Mouse (Mus musculus) gastrocnemius, postnatal 25 days (tissue): Measurements from ENCODE around the gene Vmn2r93. TPM values are rescaled to one million over a fixed set of nuclear protein-coding genes. Genes with fewer than 3 reads are reported as not detected.

ENCODE experiments used
- DNase-seq: peaks from one replicate; pipeline ENCODE4 v3.0.0; 2022
- long read RNA-seq, 2 experiments: library from polyadenylated mRNA; stranded (forward); transcript quantifications; one replicate each; pipeline ENCODE4 v2.0.0; 2021
- total RNA-seq, 2 experiments: library from RNA; stranded (reverse); gene quantifications; 1 replicate in 1 of 2; 2 replicates in 1 of 2; pipeline ENCODE4 v1.2.3; 2021

Vmn2r93 gene
- total RNA-seq = not detected
- long read RNA-seq, experiment 1 = 0 reads
- long read RNA-seq, experiment 2 = 0 reads

DNA sequence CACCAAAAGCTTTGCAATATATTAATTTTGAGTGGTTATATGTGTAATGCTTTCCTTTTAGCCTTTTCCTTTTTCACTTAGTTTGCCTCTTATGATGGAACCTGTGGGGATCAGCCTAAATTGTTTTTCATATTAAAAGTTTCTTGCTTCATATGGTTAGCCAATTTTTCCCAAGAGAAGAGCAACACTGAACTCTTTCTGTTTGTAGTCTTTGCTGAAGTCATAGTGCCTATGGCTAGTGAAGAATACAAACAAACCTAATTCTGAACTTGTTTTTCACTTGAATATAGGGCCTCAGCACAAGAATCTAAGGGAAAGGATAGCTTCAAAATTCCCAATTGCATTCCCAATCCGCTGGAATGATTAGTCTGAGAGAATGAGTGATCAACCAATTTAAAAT lies at the start of gene Vmn2r93:
Gene Vmn2r93, plus strand, starts transcription at position 301 of the 400 bp plus-strand sequence.
- no peak for DNase-seq

DNA sequence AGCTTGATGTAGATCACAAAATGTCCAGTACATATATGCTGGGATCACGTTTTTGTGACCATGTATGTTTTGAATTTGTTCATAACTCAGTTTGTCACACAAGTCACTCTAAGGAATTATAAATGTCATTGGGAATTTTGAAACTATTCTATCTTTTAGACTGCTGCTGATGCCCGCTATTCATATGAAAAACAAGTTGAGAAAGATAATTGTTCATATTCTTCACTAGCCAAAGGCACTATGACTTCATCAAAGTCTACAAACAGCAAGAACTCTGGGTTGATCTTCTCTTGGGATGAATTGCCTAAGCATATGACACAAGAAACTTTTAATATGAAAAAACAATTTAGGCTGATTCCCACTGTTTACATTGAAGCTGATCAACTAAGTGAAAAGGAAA lies 20.2 kb upstream of the Vmn2r93 start, which contains the start of gene Vmn2r94:
Gene Vmn2r94, minus strand, starts transcription at position 101 of the 400 bp plus-strand sequence.
- DNase-seq = no peak

DNA sequence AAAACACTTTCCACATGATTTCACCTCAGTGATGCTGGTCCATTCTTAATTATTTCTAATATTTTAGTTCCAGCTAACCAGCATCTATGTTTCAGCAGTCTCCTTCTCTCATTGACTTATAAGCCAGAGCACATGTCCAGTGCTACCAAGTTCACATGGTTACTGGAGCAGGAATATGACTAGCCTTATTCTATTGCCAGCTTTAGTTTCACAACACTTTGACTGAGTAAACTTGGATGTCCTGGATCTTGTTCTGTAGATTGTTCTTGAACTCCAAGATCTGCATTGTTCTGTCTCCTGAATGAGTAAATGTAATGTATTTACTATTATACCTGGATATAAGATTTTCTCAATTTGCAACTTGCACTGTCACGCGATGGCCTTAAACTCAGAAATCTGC lies 25.1 kb downstream of the Vmn2r93 start:
- no peak for DNase-seq

DNA sequence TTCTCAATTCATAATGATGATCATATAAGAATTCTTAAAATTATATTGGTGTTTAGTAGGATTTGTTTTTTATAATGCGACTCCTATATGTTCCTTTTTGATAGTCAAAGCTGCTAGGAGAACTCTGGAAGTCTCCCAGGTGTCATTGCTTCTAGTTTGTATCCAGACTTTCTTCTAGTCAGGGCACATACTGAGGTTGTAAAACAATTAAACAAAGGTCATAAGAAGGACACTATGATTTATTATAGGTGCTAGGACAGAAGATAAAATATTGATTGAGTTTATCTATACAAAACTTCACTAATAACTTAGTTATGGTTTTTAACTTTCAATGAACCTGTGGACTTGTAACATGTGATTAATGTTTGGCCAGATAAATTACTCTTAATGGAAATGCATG lies 62.1 kb downstream of the Vmn2r93 start:
- DNase-seq = no peak

DNA sequence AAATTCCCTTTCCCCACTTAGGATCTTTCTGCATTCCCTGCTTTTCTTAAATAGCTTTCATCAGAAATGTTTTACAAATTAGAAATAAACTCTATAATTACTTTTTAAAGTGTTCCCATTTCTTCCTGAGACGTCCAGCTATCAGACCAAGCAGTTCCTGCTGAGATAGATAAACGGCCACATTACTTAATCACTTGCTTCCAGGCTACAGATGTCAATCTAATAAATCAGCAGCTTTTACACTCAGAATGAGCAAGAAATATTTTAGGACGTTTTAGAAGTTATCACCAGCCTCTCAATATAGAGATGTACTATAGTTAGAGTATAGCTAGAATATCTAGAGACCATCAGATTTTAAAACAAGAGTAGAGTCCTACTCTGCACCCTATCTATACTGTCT lies 62.7 kb downstream of the Vmn2r93 start:
- DNase-seq = no peak

Other genes starting within 250 kb of the Vmn2r93 start
- gene Vmn2r124, start 248.7 kb upstream of the Vmn2r93 start, total RNA-seq = not detected
- not detected for gene Vmn2r91, start 213.1 kb upstream of the Vmn2r93 start, total RNA-seq
- not detected for gene Vmn2r92, start 146.2 kb upstream of the Vmn2r93 start, total RNA-seq
- gene Vmn2r94, start 20.3 kb upstream of the Vmn2r93 start, total RNA-seq = not detected
- gene Vmn2r95, start 126.0 kb downstream of the Vmn2r93 start, total RNA-seq = not detected